Mouse (Mus musculus): ENCODE measurements around the gene Lamc1. TPM values are rescaled to one million over a fixed set of nuclear protein-coding genes. Genes with fewer than 3 reads are reported as not detected.

The Lamc1 gene
- polyA plus RNA-seq, 1 experiment from 2014 or later: 37.0 TPM

DNA sequence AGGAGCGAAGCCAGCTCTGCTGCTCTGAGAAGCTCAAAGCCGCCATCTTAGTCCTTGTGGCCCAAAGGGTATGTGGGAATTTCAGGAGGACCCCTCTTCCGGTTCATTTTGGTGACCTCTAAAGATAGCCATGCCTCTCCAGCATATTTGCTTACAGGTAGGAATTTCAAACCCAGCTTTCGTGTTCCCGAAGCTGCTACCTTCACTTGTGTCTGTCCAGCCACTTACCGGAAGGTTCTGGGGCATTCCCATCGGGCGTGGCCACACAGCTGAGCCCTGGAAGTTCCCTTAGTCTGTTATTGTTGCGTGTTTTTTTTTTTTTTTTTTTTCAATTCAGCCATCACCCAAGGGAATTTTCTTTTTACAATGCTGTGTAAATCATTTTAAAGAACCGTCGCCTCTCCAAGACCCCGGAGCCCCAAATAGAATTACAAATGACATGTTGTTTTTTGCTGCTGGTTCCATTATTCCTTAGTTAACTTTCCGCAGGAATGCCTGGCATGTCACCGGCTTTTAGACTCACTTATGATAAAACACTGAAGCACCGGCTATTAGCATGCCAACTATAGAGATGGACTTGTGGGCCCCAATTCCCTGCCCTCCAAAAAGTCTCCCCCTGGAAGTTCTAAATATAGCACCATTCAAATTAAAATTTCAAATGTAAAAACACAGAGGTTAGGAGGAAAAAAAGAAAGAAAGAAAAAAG is 141.2 kb downstream of the Lamc1 start:
- no peaks in the 10 kb centered on the region for H3K36me3 ChIP-seq (ENCODE audit: control insufficient read depth, insufficient read depth, low read length)
- H3K27ac ChIP-seq (ENCODE audit: low read depth, low read length): no peak overlapping the region
- 57% methylated on average over 15 of the region's 15 CpGs for WGBS
- peaks cover 11% of the 10 kb centered on the region for H3K27me3 ChIP-seq (ENCODE audit: control insufficient read depth, insufficient read depth, low read length)
- no peak overlapping the region for H3K4me3 ChIP-seq (ENCODE audit: low read depth, low read length)
- H3K4me1 ChIP-seq (ENCODE audit: control insufficient read depth, insufficient read depth, low read length): no peaks in the 10 kb centered on the region; the same call in 1 of the 2 replicates
- ATAC-seq (ENCODE audit: insufficient read depth, low FRiP score, low TSS enrichment) (peak; percentile 20; the same call in 1 of the 2 replicates), DNase-seq (ENCODE audit: low spot score) (peak; percentile 29)
- H3K4me2 ChIP-seq (ENCODE audit: low read depth): no peak overlapping the region
- H3K9me3 ChIP-seq (ENCODE audit: control insufficient read depth, low read length): no peaks in the 10 kb centered on the region
- no peak overlapping the region for H3K9ac ChIP-seq (ENCODE audit: low read length)

DNA sequence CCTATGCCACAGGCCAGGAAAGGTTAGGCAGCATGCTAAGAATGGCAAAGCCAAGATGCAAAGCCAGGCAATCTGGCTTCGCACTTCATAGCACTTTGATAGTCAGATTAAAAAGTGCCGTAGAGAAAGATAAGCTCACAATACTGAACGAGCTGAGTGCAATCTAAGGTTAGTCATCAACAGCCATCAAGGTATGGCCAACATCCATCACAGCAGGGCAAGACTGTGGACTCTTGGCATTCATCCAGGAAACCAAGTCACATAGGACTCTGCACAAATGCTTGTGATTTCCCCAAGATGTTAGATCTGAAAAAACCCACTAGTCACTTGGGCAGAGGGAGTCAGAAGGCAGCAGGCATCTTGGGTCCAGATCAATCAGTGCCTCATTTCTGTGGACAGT is 144.5 kb downstream of the Lamc1 start:
- no peak overlapping the region for H3K27ac ChIP-seq (ENCODE audit: low read depth, low read length)
- no peaks in the 10 kb centered on the region for H3K36me3 ChIP-seq (ENCODE audit: control insufficient read depth, insufficient read depth, low read length)
- H3K9ac ChIP-seq (ENCODE audit: low read length): no peak overlapping the region
- DNase-seq (ENCODE audit: low spot score): no peak
- peaks cover 4% of the 10 kb centered on the region for H3K4me1 ChIP-seq (ENCODE audit: control insufficient read depth, insufficient read depth, low read length)
- WGBS: 87% methylated on average over 3 of the region's 3 CpGs
- H3K4me3 ChIP-seq (ENCODE audit: low read depth, low read length): no peak overlapping the region
- no peaks in the 10 kb centered on the region for H3K9me3 ChIP-seq (ENCODE audit: control insufficient read depth, low read length)
- H3K4me2 ChIP-seq (ENCODE audit: low read depth): no peak overlapping the region
- peaks cover 30% of the 10 kb centered on the region for H3K27me3 ChIP-seq (ENCODE audit: control insufficient read depth, insufficient read depth, low read length)
- no peak for ATAC-seq (ENCODE audit: insufficient read depth, low FRiP score, low TSS enrichment)

DNA sequence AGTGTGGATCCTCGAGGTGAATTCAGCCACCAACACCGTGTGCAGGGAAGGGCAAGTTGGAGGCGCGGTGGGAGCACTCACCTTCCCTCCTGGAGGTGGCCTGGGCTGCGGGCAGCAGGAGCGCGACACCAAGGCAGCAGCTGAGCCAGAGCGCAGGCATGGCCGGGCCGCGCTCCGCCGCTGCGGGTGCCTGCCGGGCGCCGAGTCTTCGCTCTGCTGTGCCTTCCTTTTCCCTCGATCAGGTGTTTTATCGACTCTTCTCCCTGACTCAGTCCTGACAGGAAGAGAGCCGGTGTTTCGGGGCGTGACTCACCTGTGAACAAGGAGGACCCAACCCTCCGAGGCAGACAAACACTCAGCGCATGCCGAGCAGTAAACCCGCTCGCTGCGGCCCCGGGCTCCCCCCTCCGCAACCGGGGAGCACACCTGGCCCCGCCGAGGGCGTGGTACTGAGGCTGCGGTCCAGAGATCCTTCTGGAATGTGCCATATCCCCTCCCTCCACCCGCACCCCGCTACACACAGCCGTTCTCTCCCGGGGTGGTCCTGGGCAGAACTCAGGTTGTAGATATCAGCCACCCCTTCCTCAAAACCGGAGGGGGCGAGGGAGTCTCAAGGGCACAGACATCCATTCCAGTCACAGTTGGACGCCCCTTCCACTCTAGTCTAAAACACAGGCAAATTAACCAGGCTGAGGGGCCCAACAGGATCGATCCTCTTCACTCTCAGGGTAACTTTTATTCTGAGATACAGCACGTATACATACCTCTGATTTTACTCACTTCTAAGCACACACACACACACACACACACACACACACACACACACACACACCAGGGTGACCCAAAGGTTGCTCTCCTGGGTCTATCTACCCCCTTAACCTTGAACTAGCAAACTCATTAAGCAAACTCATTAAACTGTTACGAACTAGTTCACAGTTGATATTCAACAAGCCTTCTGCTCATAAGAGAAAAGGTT is 146.5 kb downstream of the Lamc1 start, which contains the start of gene Lamc2:
TSS of gene Lamc2 (minus strand) at position 620 of the 976 bp plus-strand sequence.
- peak within 1 kb of the TSS; percentile 31 for H3K4me3 ChIP-seq (ENCODE audit: low read depth, low read length)
- H3K9ac ChIP-seq (ENCODE audit: low read length): peak within 1 kb of the TSS; percentile 41
- peaks cover 4% of the 10 kb centered on the region; the same call in 1 of the 2 replicates for H3K4me1 ChIP-seq (ENCODE audit: control insufficient read depth, insufficient read depth, low read length)
- peaks cover 30% of the 10 kb centered on the region for H3K27me3 ChIP-seq (ENCODE audit: control insufficient read depth, insufficient read depth, low read length)
- peak within 1 kb of the TSS; percentile 83 for H3K4me2 ChIP-seq (ENCODE audit: low read depth)
- DNase-seq (ENCODE audit: low spot score) (peak; percentile 30), ATAC-seq (ENCODE audit: insufficient read depth, low FRiP score, low TSS enrichment) (peak; percentile 23; the same call in 1 of the 2 replicates)
- 3% methylated on average over 43 of the region's 46 CpGs for WGBS
- H3K9me3 ChIP-seq (ENCODE audit: control insufficient read depth, low read length): no peaks in the 10 kb centered on the region
- no peak within 1 kb of the TSS for H3K27ac ChIP-seq (ENCODE audit: low read depth, low read length)
- H3K36me3 ChIP-seq (ENCODE audit: control insufficient read depth, insufficient read depth, low read length): no peaks in the 10 kb centered on the region

DNA sequence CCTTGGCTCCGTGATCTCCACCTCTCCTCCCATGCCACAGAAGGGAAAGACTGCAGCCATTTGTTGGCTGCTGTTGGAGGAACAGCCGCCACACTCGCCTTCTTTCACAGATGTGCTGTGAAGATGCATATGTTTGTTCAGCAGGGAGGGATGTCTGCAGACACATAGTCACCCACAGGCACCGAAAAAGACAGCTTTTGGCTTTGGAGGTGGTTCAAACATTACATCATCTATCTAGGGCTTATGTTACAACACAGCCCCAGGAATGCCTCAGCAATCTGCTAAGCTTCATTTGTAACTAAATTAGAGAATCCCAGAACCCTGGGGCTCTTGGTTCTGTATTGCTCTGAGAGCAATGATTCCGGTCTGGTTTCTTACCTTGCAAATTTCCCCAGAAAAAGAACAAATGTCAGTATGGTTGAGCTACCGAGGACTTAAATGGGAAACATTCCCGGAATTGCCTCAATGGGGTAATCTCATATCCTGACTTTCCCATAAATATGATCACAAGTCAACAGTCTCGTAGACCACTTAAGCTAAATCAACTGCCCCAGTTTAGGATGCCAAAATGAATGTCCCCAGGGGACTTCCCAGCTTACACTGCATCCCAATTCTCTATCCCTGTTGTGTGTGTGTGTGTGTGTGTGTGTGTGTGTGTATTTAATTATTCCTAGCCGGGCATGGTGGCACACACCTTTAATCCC is 151.8 kb downstream of the Lamc1 start:
- no peak for DNase-seq (ENCODE audit: low spot score)
- Histone ChIP-seq H3K9ac (ENCODE audit: low read length) (no peak overlapping the region), H3K4me3 (ENCODE audit: low read depth, low read length) (no peak overlapping the region), H3K27ac (ENCODE audit: low read depth, low read length) (no peak overlapping the region), H3K27me3 (ENCODE audit: control insufficient read depth, insufficient read depth, low read length) (peaks cover 12% of the 10 kb centered on the region), H3K4me1 (ENCODE audit: control insufficient read depth, insufficient read depth, low read length) (no peaks in the 10 kb centered on the region; the same call in 1 of the 2 replicates), H3K9me3 (ENCODE audit: control insufficient read depth, low read length) (no peaks in the 10 kb centered on the region), H3K36me3 (ENCODE audit: control insufficient read depth, insufficient read depth, low read length) (no peaks in the 10 kb centered on the region), H3K4me2 (ENCODE audit: low read depth) (no peak overlapping the region)
- WGBS: 66% methylated on average over 9 of the region's 9 CpGs
- ATAC-seq (ENCODE audit: insufficient read depth, low FRiP score, low TSS enrichment): no peak

DNA sequence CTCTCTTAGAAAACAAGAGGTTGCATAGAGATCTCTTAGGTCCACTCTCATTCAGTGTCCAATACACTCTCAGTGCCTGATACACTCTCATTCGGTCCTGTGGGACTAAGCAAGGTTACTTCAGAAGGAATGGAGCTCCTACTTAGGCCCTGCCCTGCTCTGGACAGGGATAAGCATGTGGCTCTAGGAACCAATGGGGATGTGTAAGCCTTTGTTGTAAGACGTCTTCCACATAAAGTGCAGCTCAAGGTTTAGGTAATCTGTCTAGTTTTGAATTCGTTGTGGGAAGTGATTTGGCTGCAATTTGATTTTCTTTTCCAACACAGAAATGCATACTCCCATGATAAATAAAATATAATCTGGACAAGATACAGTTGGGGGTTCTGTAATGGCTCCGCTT is 152.4 kb downstream of the Lamc1 start:
- H3K9ac ChIP-seq (ENCODE audit: low read length): no peak overlapping the region
- H3K4me2 ChIP-seq (ENCODE audit: low read depth): no peak overlapping the region
- no peak overlapping the region for H3K4me3 ChIP-seq (ENCODE audit: low read depth, low read length)
- 85% methylated on average over 4 of the region's 4 CpGs for WGBS
- DNase-seq (ENCODE audit: low spot score): no peak
- H3K36me3 ChIP-seq (ENCODE audit: control insufficient read depth, insufficient read depth, low read length): no peaks in the 10 kb centered on the region
- ATAC-seq (ENCODE audit: insufficient read depth, low FRiP score, low TSS enrichment): no peak
- no peaks in the 10 kb centered on the region for H3K4me1 ChIP-seq (ENCODE audit: control insufficient read depth, insufficient read depth, low read length)
- peaks cover 6% of the 10 kb centered on the region for H3K27me3 ChIP-seq (ENCODE audit: control insufficient read depth, insufficient read depth, low read length)
- no peaks in the 10 kb centered on the region for H3K9me3 ChIP-seq (ENCODE audit: control insufficient read depth, low read length)
- H3K27ac ChIP-seq (ENCODE audit: low read depth, low read length): no peak overlapping the region

DNA sequence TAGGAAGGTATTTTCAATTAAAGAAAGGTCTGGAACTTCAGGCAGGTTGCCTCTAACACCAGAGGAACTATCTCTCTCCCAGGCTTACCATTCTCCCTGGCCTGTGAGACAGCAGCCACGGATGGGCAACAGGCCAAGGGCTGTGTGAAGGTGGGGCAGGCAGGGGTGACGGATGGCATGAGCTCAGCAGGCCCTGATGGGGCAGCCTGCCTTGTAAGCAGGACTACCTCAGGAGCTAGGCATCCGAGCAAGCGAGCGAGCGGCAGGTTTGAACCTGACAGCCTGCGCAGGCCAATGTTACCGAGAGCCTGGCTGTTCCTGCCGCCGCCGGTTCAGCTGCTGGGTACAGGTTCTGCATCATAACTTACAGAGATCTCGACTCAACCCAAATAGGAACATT is 157.8 kb downstream of the Lamc1 start:
- Histone ChIP-seq H3K4me3 (ENCODE audit: low read depth, low read length) (no peak overlapping the region), H3K9ac (ENCODE audit: low read length) (no peak overlapping the region), H3K4me1 (ENCODE audit: control insufficient read depth, insufficient read depth, low read length) (no peaks in the 10 kb centered on the region; the same call in 1 of the 2 replicates), H3K36me3 (ENCODE audit: control insufficient read depth, insufficient read depth, low read length) (no peaks in the 10 kb centered on the region), H3K9me3 (ENCODE audit: control insufficient read depth, low read length) (no peaks in the 10 kb centered on the region), H3K27ac (ENCODE audit: low read depth, low read length) (no peak overlapping the region), H3K27me3 (ENCODE audit: control insufficient read depth, insufficient read depth, low read length) (no peaks in the 10 kb centered on the region), H3K4me2 (ENCODE audit: low read depth) (no peak overlapping the region)
- no peak for ATAC-seq (ENCODE audit: insufficient read depth, low FRiP score, low TSS enrichment)
- WGBS: 63% methylated on average over 12 of the region's 12 CpGs
- DNase-seq (ENCODE audit: low spot score): no peak

DNA sequence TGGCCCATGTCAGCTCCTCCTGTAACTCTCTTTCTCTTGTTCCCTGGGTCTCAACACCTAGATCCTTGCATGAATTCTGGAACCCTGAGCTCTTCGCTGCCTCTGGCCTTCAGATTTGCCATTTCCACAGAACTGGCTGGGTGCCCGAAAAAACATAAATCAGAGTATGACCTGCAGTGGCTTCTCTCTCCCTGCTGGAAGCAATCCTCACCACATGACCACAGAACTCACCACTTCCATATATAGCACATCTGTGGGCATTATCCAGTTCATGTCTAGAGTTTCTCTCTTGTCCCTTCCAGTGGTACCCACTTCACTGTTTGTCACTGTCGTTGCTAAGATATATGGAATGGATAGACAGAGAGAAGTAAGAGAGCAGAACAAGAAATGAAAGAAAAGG is 159.3 kb downstream of the Lamc1 start:
- no peaks in the 10 kb centered on the region; the same call in 1 of the 2 replicates for H3K4me1 ChIP-seq (ENCODE audit: control insufficient read depth, insufficient read depth, low read length)
- H3K9me3 ChIP-seq (ENCODE audit: control insufficient read depth, low read length): no peaks in the 10 kb centered on the region
- ATAC-seq (ENCODE audit: insufficient read depth, low FRiP score, low TSS enrichment): no peak
- no peak overlapping the region for H3K4me2 ChIP-seq (ENCODE audit: low read depth)
- no peaks in the 10 kb centered on the region for H3K36me3 ChIP-seq (ENCODE audit: control insufficient read depth, insufficient read depth, low read length)
- no peak overlapping the region for H3K9ac ChIP-seq (ENCODE audit: low read length)
- H3K4me3 ChIP-seq (ENCODE audit: low read depth, low read length): no peak overlapping the region
- DNase-seq (ENCODE audit: low spot score): no peak
- no peak overlapping the region for H3K27ac ChIP-seq (ENCODE audit: low read depth, low read length)
- H3K27me3 ChIP-seq (ENCODE audit: control insufficient read depth, insufficient read depth, low read length): no peaks in the 10 kb centered on the region
- 69% methylated on average over 3 of the region's 3 CpGs for WGBS

DNA sequence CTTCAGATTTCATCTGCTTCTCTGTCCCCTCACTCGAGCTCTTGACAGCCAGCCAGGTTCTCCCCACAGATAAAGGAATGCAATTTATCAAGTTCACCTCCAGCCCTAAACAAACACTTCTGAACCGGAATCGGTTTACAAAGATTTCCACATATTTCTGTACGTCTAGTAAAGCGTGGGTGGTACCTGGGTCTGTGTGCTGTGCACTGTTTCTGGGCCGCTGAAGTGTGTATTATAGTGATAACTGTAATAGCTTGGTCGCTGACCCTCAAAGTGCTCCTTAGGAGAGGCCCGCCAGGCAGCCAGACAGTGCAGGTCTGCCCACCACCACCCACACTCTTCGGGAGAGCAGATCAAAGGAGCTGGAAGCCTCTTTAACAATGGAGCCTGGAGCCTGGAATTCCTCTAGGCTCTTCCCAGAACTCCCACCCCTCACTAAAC is 160.3 kb downstream of the Lamc1 start:
- no peaks in the 10 kb centered on the region; the same call in 1 of the 2 replicates for H3K4me1 ChIP-seq (ENCODE audit: control insufficient read depth, insufficient read depth, low read length)
- H3K9ac ChIP-seq (ENCODE audit: low read length): no peak overlapping the region
- H3K36me3 ChIP-seq (ENCODE audit: control insufficient read depth, insufficient read depth, low read length): no peaks in the 10 kb centered on the region
- WGBS: 21% methylated on average over 9 of the region's 9 CpGs
- ATAC-seq (ENCODE audit: insufficient read depth, low FRiP score, low TSS enrichment) (no peak), DNase-seq (ENCODE audit: low spot score) (peak; percentile 16)
- H3K4me2 ChIP-seq (ENCODE audit: low read depth): no peak overlapping the region
- no peak overlapping the region for H3K27ac ChIP-seq (ENCODE audit: low read depth, low read length)
- no peak overlapping the region for H3K4me3 ChIP-seq (ENCODE audit: low read depth, low read length)
- no peaks in the 10 kb centered on the region for H3K27me3 ChIP-seq (ENCODE audit: control insufficient read depth, insufficient read depth, low read length)
- H3K9me3 ChIP-seq (ENCODE audit: control insufficient read depth, low read length): no peaks in the 10 kb centered on the region
